Mouse (Mus musculus) splenic B cell, adult 2 months (primary cell): ENCODE data around the gene Zfp119a.
A peak's percentile ranks its signal among the peaks of the same experiment; 100 is the strongest.
"Not testable (repeated sequence)": the region's sequence is repeated elsewhere in the genome, so short reads cannot be mapped to it uniquely, and the experiment has no call there.

Source experiments
- DNase-seq: peaks from one replicate; pipeline ENCODE4 v3.0.0-alpha.2; 2011; ENCODE audit warnings: low read depth, low spot score
- H3K27me3 ChIP-seq: 2 replicates; pipeline ENCODE4 v1.6.1; 2012; ENCODE audit warnings: mild to moderate bottlenecking, low read length, moderate library complexity, mixed read lengths; ENCODE audit not compliant: control insufficient read depth, poor library complexity, insufficient read depth, severe bottlenecking
- H3K36me3 ChIP-seq: 2 replicates; pipeline ENCODE4 v1.6.1; 2012; ENCODE audit warnings: mild to moderate bottlenecking, low read length, moderate library complexity, mixed read lengths; ENCODE audit not compliant: control insufficient read depth, poor library complexity, insufficient read depth, severe bottlenecking

Gene Zfp119a

DNA sequence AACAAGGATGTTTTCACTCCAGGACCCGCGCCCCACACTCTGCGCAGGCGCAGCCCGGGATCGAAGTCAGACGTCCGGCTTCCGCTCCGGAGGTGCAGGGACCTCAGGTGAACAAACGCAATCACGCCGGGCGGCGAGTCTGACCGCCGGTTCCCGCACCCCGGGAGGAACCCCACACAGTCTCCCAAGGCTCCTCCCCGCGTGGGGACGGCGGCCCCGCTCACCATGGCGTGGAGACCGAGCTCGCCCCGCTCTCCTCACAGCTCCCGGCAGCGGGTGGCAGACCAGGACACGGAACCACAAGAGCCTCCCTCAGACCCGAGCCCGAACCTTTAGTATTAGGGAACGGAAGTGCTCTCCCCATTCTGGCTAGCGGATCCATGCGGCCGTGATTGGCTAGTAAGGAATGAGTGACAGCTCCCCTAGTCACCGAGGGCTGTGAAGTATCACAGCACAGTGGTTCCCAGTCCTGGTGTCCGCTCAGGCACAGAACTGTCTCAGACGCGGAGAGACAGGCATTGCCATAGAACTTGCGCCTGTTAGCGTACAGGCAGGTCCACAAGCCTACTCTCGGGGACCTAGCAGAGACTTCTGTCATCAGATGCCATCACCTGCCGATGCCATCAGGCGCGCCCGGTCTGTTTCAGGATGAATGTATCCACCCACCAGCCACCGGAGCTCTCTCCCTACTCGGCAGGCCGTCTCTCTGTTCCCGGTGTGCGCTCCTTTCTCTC, at the start of gene Zfp119a:
Gene Zfp119a, minus strand, starts transcription at position 295 of the 734 bp plus-strand sequence.
- peak; percentile 84 for DNase-seq
- H3K36me3 ChIP-seq, H3K27me3 ChIP-seq: not testable (repeated sequence)

DNA sequence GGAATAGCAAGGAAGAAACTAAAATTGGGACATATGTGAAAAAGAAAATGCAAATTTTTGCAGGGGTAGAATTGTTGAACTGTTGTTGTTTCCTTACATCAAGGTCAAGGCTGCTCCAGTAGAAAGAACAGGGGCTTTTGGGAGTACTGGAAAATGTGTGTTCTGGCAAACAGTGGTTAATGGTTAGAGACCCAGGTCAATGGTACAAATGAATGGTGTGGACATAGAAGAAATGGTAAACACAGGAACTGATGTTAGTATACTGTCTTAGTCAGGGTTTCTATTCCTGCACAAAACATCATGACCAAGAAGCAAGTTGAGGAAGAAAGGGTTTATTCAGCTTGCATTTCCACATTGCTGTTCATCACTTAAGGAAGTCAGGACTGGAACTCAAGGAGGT, 27.9 kb upstream of the Zfp119a start:
- no peak for DNase-seq
- Histone ChIP-seq H3K27me3 (no peaks in the 10 kb centered on the region), H3K36me3 (no peaks in the 10 kb centered on the region)

DNA sequence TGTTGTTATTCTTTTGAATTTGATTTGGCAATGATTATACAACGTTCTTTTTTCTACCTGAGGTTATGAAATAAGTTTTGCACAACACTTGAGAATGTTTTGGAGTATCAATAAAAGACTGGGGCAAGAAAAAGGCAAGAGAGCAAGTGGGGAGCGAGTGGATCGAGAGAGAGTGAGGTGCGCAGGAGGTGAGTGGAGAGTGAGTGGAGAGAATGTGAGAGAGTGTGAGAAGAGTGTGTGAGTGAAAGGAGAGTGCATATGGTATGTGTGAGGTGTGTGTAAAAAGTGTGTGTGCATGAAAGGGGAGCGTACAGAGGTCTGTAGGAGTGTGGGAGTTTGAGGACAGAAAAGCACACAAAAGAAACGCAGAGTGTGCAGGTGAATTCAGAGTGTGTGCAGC, 25.4 kb upstream of the Zfp119a start:
- no peak for DNase-seq
- no peaks in the 10 kb centered on the region for H3K36me3 ChIP-seq
- no peaks in the 10 kb centered on the region for H3K27me3 ChIP-seq

DNA sequence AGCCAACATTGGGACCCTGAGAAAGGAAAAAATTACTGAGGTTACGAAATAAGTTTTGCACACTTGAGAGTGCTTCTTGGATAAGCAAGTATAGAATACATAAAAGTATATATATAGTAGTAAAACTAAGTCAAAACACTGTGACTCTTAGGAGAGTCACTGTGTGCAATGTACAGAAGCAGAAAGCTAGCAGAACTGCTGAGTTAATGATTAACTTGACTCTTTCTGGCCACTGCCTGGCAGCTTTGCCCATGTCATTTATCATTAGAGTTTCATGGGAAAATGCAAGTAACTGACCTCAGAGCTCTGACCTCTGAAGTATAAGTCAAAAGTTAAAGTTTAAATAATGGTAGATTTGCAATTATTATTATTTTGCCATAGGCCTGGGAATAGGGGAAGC, 25.0 kb upstream of the Zfp119a start:
- no peaks in the 10 kb centered on the region for H3K36me3 ChIP-seq
- no peak for DNase-seq
- no peaks in the 10 kb centered on the region for H3K27me3 ChIP-seq

DNA sequence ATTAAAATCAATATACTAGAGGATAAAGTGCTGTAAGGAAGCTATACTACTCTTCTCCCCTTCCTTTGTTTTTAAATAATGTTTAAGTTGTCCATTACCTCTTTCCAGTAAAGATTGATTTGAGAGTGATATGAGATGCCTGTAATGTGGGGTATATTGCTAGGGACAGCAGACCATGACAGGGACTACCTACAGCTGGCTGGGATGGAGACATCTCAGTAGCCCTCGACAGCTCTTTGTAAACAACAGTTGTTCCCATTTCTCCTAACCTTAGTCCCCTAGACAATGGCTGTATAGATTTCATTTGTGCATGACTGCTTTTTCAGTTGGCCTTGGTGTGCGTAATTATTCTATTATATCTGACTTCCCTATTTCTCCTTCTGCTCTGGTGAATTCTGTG, 24.4 kb upstream of the Zfp119a start:
- no peak for DNase-seq
- Histone ChIP-seq H3K36me3 (no peaks in the 10 kb centered on the region), H3K27me3 (no peaks in the 10 kb centered on the region)

DNA sequence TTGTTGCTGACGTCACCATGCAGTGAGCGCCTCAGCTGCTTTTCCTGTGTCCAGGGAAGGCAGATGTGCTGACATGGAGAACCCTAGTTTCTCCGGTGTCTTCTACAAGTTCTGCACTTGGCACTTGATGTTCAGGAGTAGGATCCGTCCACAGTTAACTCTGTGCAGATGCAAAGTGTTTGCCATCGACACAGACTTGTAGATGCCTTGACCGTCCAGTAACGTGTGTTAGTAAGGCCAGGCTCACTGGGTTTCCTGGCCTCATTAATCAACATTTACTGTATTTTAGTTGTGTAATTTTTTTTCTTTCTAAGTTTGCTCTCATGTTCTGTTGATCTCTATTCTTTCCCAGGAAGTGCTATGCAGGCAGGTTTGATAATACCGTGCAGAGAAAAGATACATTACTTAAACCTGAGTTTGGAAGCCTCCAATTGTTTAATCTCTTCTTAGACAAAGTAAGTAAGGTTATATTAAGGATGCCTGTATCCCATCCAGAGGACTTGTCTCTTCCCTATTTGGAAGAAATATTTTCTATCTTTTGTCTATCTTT, 13.8 kb upstream of the Zfp119a start:
- not testable (repeated sequence) for H3K36me3 ChIP-seq, H3K27me3 ChIP-seq
- peak; percentile 6 for DNase-seq

DNA sequence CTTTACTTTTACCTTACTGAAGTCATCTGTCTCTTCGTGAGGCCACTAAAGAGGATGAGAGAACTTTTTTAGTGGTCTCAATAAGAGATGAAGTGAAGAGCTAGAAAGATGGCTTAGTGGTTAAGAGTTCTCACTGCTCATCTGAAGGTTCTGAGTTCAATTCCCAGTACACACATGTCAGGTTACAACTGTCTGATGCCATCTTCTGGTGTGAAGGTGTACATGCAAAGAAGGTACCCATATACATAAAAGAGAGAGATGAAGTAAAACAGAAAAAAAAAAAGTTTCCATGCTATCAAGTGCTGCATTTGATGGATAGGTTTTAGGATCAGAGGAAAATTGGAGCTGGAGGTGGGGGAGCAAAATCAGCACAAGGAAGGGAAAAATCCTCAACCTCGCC, 6.2 kb upstream of the Zfp119a start:
- peak; percentile 53 for DNase-seq
- no peaks in the 10 kb centered on the region for H3K36me3 ChIP-seq
- H3K27me3 ChIP-seq: no peaks in the 10 kb centered on the region

DNA sequence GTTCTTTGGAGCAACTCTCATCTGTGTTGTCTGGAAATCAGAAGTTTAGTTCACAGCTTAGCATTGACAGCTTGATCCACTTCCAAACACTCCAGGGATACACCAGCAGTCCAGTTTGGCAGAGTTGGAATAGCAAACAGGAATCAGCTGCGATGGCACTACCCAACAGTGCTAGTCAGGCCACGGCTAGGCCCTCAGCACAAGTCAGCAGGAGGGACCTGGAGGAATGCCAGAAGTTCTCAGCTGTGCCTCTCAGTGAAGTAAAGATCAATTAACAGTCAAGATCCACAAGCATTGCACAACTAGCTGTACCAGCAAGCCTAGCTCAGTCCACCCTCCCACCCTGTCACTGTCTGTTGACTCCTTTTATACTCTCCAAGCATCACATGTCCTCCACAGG, 4.9 kb upstream of the Zfp119a start:
- no peaks in the 10 kb centered on the region for H3K36me3 ChIP-seq
- H3K27me3 ChIP-seq: no peaks in the 10 kb centered on the region
- no peak for DNase-seq

DNA sequence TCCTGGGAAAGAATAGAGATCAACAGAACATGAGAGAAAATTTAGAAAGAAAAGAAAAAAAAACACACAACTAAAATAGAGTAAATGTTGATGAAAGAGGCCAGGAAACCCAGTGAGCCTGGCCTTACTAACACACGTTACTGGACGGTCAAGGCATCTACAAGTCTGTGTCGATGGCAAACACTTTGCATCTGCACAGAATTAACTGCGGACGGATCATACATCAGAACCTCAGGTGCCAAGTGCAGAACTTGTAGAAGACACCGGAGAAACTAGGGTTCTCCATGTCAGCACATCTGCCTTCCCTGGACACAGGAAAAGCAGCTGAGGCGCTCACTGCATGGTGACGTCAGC, 471 bp downstream of the Zfp119a start:
- H3K27me3 ChIP-seq, H3K36me3 ChIP-seq: not testable (repeated sequence)
- peak; percentile 40 for DNase-seq

DNA sequence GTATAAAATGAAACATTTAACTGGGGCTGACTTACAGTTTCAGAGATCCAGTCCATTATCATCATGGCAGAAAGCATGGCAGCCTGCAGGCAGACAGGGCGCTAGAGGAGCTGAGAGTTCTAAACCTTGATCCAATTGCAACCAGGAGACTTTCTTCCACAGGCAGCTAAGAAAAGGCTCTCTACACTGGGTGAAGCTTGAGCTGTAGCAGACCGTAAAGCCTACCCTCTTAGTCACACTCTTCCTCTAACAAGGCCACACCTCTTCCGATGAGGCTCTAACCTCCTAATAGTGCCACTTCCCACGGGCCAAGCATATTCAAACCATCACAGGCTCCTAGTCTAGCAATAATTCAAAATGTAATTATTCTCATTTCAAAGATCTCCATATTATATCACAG, 1.5 kb downstream of the Zfp119a start:
- no peak for DNase-seq
- Histone ChIP-seq H3K36me3 (no peaks in the 10 kb centered on the region), H3K27me3 (no peaks in the 10 kb centered on the region)

DNA sequence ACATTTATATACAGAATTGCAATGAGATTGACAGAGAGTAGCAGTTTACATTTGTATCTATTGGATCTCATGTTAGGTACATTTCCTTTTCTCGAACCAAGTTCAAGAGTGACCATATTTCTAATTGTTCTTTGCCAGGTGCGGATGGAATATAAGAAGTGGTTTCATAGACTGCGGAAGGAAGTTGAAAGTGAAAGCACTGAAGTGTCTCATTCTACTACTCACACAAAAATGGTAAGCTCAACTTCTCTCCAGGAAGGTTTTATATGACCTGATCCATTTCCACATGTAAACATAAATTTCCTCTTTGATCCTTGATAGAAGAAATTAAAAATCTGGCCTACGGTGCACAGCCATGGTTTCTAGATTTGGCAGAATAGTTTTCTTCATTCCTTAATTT, 35.7 kb downstream of the Zfp119a start:
- Histone ChIP-seq H3K27me3 (no peaks in the 10 kb centered on the region), H3K36me3 (no peaks in the 10 kb centered on the region)
- DNase-seq: peak; percentile 33

DNA sequence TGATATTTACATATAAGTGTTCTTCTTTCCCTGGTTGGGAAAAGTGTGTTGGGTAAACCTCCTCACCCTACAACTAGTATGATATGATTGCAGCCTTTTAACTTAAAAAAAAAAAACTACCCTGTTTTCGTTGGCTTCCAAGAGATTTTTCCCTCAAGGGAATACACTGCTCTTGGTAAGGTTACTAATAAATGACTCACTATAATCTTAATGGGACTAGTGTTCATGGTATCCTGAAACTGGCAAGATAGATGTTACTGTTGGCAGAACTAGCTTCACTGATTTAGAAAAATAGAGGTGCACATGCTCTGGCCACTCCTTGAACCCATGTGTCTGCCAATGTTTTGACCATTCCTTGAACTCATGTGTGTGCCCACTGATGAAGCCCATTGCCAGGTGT, 57.2 kb downstream of the Zfp119a start:
- DNase-seq: no peak
- H3K27me3 ChIP-seq: no peaks in the 10 kb centered on the region
- no peaks in the 10 kb centered on the region for H3K36me3 ChIP-seq

DNA sequence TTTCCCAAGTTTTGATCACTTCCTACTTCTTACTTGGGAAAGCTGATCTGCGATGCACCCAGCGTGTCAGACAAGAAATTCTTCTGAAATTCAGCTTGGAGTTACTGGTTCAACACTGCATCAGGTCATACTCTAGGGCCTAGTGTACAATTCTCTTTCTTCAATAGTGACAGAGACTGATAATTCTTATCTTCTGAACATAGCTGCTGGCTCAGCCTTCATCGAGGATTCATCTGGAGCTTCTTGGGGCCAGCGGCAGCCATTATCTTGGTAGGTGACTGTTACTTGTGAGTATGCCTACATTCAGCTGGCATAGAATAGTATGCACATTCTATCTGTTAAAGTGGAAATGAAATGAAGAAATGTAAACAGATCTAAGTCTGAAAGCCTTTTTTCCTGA, 61.9 kb downstream of the Zfp119a start:
- no peak for DNase-seq
- H3K27me3 ChIP-seq: no peaks in the 10 kb centered on the region
- H3K36me3 ChIP-seq: no peaks in the 10 kb centered on the region
